In genomic region chr2:50744625-50745214, GRCm38 (mm10) we compare ENCODE assay signal across 19 mouse cellular contexts.
A peak's percentile ranks its signal among the peaks of the same experiment; 100 is the strongest.
DNase-seq lines count a peak whose midpoint lies in the region; ATAC-seq and TF ChIP-seq lines count a peak whose summit lies in the region.
"Had no signal": no experiment of that assay in that cellular context is flagged by ENCODE, and none has a peak within 500 bp of the region (broad histone marks: within the 10 kb centered on the region; RNA-seq: fewer than 3 reads in every experiment).

No protein-coding gene starts in this region.

- no peak overlapping the region for H3K4me3 ChIP-seq in hindbrain, embryonic 12.5 days
- H3K4me3 ChIP-seq in hindbrain, postnatal 0 days (ENCODE audit: low read length) = no peak overlapping the region
- H3K4me3 ChIP-seq in neural tube, embryonic 12.5 days = no peak overlapping the region
- H3K4me3 ChIP-seq in neural tube, embryonic 15.5 days (replicated peaks) = no peak overlapping the region
- no peak overlapping the region for H3K4me3 ChIP-seq in forebrain, embryonic 16.5 days (replicated peaks; ENCODE audit: low read length)
- H3K4me3 ChIP-seq in neural tube, embryonic 14.5 days (ENCODE audit: low read depth, low read length) = no peak overlapping the region
- no peak overlapping the region for H3K4me3 ChIP-seq in kidney, embryonic 16.5 days (ENCODE audit: low read length)
- H3K4me3 ChIP-seq: intestine, embryonic 15.5 days; layer of hippocampus, adult 2 months; myocyte had no signal

- no peak overlapping the region for H3K9ac ChIP-seq in hindbrain, embryonic 12.5 days
- H3K9ac ChIP-seq in hindbrain, postnatal 0 days (replicated peaks; ENCODE audit: low read length) = no peak overlapping the region
- H3K9ac ChIP-seq in neural tube, embryonic 12.5 days = no peak overlapping the region
- no peak overlapping the region for H3K9ac ChIP-seq in neural tube, embryonic 15.5 days (replicated peaks)
- no peak overlapping the region for H3K9ac ChIP-seq in forebrain, embryonic 16.5 days (replicated peaks; ENCODE audit: low read depth, low read length)
- no peak overlapping the region for H3K9ac ChIP-seq in neural tube, embryonic 14.5 days (replicated peaks; ENCODE audit: low read depth, low read length)
- no peak overlapping the region for H3K9ac ChIP-seq in kidney, embryonic 16.5 days (replicated peaks; ENCODE audit: low read length)
- H3K9ac ChIP-seq: intestine, embryonic 15.5 days had no signal

- WGBS in hindbrain, embryonic 12.5 days = 51% methylated on average over 13 of the region's 13 CpGs
- 58% methylated on average over 13 of the region's 13 CpGs for WGBS in hindbrain, postnatal 0 days
- 59% methylated on average over 13 of the region's 13 CpGs for WGBS in neural tube, embryonic 12.5 days
- 35% methylated on average over 13 of the region's 13 CpGs for WGBS in neural tube, embryonic 15.5 days
- WGBS in forebrain, embryonic 16.5 days = 49% methylated on average over 13 of the region's 13 CpGs
- 32% methylated on average over 13 of the region's 13 CpGs for WGBS in neural tube, embryonic 14.5 days
- WGBS in kidney, embryonic 16.5 days = 93% methylated on average over 13 of the region's 13 CpGs

- no peaks in the 10 kb centered on the region for H3K36me3 ChIP-seq in hindbrain, embryonic 12.5 days
- no peaks in the 10 kb centered on the region for H3K36me3 ChIP-seq in hindbrain, postnatal 0 days (ENCODE audit: insufficient read depth, low read length)
- H3K36me3 ChIP-seq in neural tube, embryonic 12.5 days = no peaks in the 10 kb centered on the region
- H3K36me3 ChIP-seq in neural tube, embryonic 15.5 days = no peaks in the 10 kb centered on the region
- no peaks in the 10 kb centered on the region for H3K36me3 ChIP-seq in forebrain, embryonic 16.5 days (ENCODE audit: control insufficient read depth, insufficient read depth)
- no peaks in the 10 kb centered on the region for H3K36me3 ChIP-seq in neural tube, embryonic 14.5 days (ENCODE audit: control insufficient read depth, insufficient read depth, low read length)
- no peaks in the 10 kb centered on the region for H3K36me3 ChIP-seq in kidney, embryonic 16.5 days (ENCODE audit: insufficient read depth, low read length)
- H3K36me3 ChIP-seq: intestine, embryonic 15.5 days had no signal

- H3K4me1 ChIP-seq in hindbrain, embryonic 12.5 days = no peaks in the 10 kb centered on the region; the same call in none of the 2 replicates
- H3K4me1 ChIP-seq in hindbrain, postnatal 0 days (ENCODE audit: insufficient read depth, low read length) = no peaks in the 10 kb centered on the region
- H3K4me1 ChIP-seq in neural tube, embryonic 12.5 days = peaks cover 8% of the 10 kb centered on the region; the same call in 1 of the 2 replicates
- H3K4me1 ChIP-seq in neural tube, embryonic 15.5 days = no peaks in the 10 kb centered on the region
- peaks cover 4% of the 10 kb centered on the region; the same call in 1 of the 2 replicates for H3K4me1 ChIP-seq in forebrain, embryonic 16.5 days (replicated peaks; ENCODE audit: control insufficient read depth, insufficient read depth, low read length)
- no peaks in the 10 kb centered on the region for H3K4me1 ChIP-seq in neural tube, embryonic 14.5 days (ENCODE audit: control insufficient read depth, insufficient read depth, low read length)
- no peaks in the 10 kb centered on the region for H3K4me1 ChIP-seq in kidney, embryonic 16.5 days (ENCODE audit: insufficient read depth, low read length)
- H3K4me1 ChIP-seq: intestine, embryonic 15.5 days had no signal

- no peak for DNase-seq in hindbrain, postnatal 0 days (ENCODE audit: low spot score)
- no peak for DNase-seq in spleen, postnatal 4 days (ENCODE audit: low spot score in 2 of 2)
- DNase-seq: cerebellum, adult 11-12 months; cerebellum, postnatal 10 days; kidney, adult 9 months; kidney, postnatal 25 days; layer of hippocampus, postnatal 36 days; lung, postnatal 4 days; thymus, adult 18-20 months; thymus, postnatal 36 days had no signal

- H3K27ac ChIP-seq in hindbrain, embryonic 12.5 days = peak overlapping the region; percentile 35; the same call in 1 of the 2 replicates
- no peak overlapping the region for H3K27ac ChIP-seq in hindbrain, postnatal 0 days
- H3K27ac ChIP-seq in neural tube, embryonic 12.5 days = no peak overlapping the region
- H3K27ac ChIP-seq in neural tube, embryonic 15.5 days (replicated peaks) = no peak overlapping the region
- H3K27ac ChIP-seq in forebrain, embryonic 16.5 days (ENCODE audit: low read length) = no peak overlapping the region
- H3K27ac ChIP-seq in neural tube, embryonic 14.5 days (ENCODE audit: low read depth, low read length) = no peak overlapping the region
- H3K27ac ChIP-seq in kidney, embryonic 16.5 days (ENCODE audit: low read length) = no peak overlapping the region
- H3K27ac ChIP-seq: intestine, embryonic 15.5 days; layer of hippocampus, adult 2 months had no signal

- no peak overlapping the region for H3K4me2 ChIP-seq in hindbrain, embryonic 12.5 days (replicated peaks)
- H3K4me2 ChIP-seq in hindbrain, postnatal 0 days (ENCODE audit: low read depth, low read length) = no peak overlapping the region
- no peak overlapping the region for H3K4me2 ChIP-seq in neural tube, embryonic 12.5 days (replicated peaks)
- H3K4me2 ChIP-seq in neural tube, embryonic 15.5 days = no peak overlapping the region
- no peak overlapping the region for H3K4me2 ChIP-seq in forebrain, embryonic 16.5 days (ENCODE audit: low read length)
- no peak overlapping the region for H3K4me2 ChIP-seq in neural tube, embryonic 14.5 days (ENCODE audit: low read depth, low read length)
- no peak overlapping the region for H3K4me2 ChIP-seq in kidney, embryonic 16.5 days (replicated peaks; ENCODE audit: low read depth, low read length)
- H3K4me2 ChIP-seq: intestine, embryonic 15.5 days had no signal

- H3K27me3 ChIP-seq in hindbrain, embryonic 12.5 days = no peaks in the 10 kb centered on the region
- H3K27me3 ChIP-seq in hindbrain, postnatal 0 days (ENCODE audit: insufficient read depth, low read length) = no peaks in the 10 kb centered on the region
- no peaks in the 10 kb centered on the region for H3K27me3 ChIP-seq in neural tube, embryonic 12.5 days (replicated peaks)
- no peaks in the 10 kb centered on the region for H3K27me3 ChIP-seq in neural tube, embryonic 15.5 days (replicated peaks)
- no peaks in the 10 kb centered on the region for H3K27me3 ChIP-seq in forebrain, embryonic 16.5 days (replicated peaks; ENCODE audit: control insufficient read depth, insufficient read depth, low read length)
- no peaks in the 10 kb centered on the region for H3K27me3 ChIP-seq in neural tube, embryonic 14.5 days (ENCODE audit: control insufficient read depth, insufficient read depth, low read length)
- H3K27me3 ChIP-seq in kidney, embryonic 16.5 days (ENCODE audit: insufficient read depth, low read length) = no peaks in the 10 kb centered on the region
- H3K27me3 ChIP-seq: intestine, embryonic 15.5 days had no signal

- ATAC-seq in hindbrain, embryonic 12.5 days (ENCODE audit: low FRiP score) = peak; percentile 92
- ATAC-seq in hindbrain, postnatal 0 days = no peak
- ATAC-seq in neural tube, embryonic 12.5 days (ENCODE audit: low FRiP score, low read depth) = peak; percentile 70
- ATAC-seq in neural tube, embryonic 15.5 days (ENCODE audit: low FRiP score) = no peak
- ATAC-seq in forebrain, embryonic 16.5 days = peak; percentile 63; the same call in 1 of the 2 replicates
- ATAC-seq in neural tube, embryonic 14.5 days (ENCODE audit: low read depth) = peak; percentile 70; the same call in 1 of the 2 replicates
- no peak for ATAC-seq in kidney, embryonic 16.5 days (ENCODE audit: low FRiP score, low TSS enrichment)
- ATAC-seq: intestine, embryonic 15.5 days had no signal

- TF ChIP-seq CTCF in hindbrain, postnatal 0 days (IDR thresholded peaks at IDR 0.05; ENCODE audit: low read depth) = no peak

- H3K9me3 ChIP-seq in hindbrain, embryonic 12.5 days (replicated peaks) = no peaks in the 10 kb centered on the region
- H3K9me3 ChIP-seq in hindbrain, postnatal 0 days (ENCODE audit: low read length) = no peaks in the 10 kb centered on the region
- no peaks in the 10 kb centered on the region for H3K9me3 ChIP-seq in neural tube, embryonic 12.5 days
- H3K9me3 ChIP-seq in neural tube, embryonic 15.5 days (replicated peaks) = no peaks in the 10 kb centered on the region
- H3K9me3 ChIP-seq in forebrain, embryonic 16.5 days (ENCODE audit: control insufficient read depth, low read length) = no peaks in the 10 kb centered on the region
- H3K9me3 ChIP-seq in neural tube, embryonic 14.5 days (ENCODE audit: control insufficient read depth, low read length) = no peaks in the 10 kb centered on the region
- H3K9me3 ChIP-seq in kidney, embryonic 16.5 days (ENCODE audit: low read length) = no peaks in the 10 kb centered on the region
- H3K9me3 ChIP-seq: intestine, embryonic 15.5 days had no signal

Comparison
In these comparisons a context has a peak if more than half of its experiments do, and no peak if none do; other contexts are left out.
1. ATAC-seq: peak in hindbrain, embryonic 12.5 days (single experiment), neural tube, embryonic 12.5 days (single experiment), forebrain, embryonic 16.5 days (single experiment) and neural tube, embryonic 14.5 days (single experiment); none in hindbrain, postnatal 0 days (single experiment), neural tube, embryonic 15.5 days (single experiment) and kidney, embryonic 16.5 days (single experiment).